Mouse (Mus musculus): Measurements from ENCODE around the gene Akt1s1. TPM values are rescaled to one million over a fixed set of nuclear protein-coding genes. Genes with fewer than 3 reads are reported as not detected.

Akt1s1 gene
- total and polyA plus RNA-seq, 2 experiments from 2014 or later, result 81.8 to 91.8 TPM

GRCm38 (mm10) chr7:44853596-44854355 lies 5.0 kb downstream of the Akt1s1 start:
- 25% methylated on average over 26 of the region's 26 CpGs for WGBS
- H3K4me3 ChIP-seq (ENCODE audit: low read depth, low read length), result peak overlapping the region; percentile 63
- TF ChIP-seq EP300 (IDR thresholded peaks at IDR 0.05; ENCODE audit: low read depth) (no peak), CTCF (IDR thresholded peaks at IDR 0.05; ENCODE audit: low read depth) (no peak)
- H3K4me1 ChIP-seq (ENCODE audit: control insufficient read depth, insufficient read depth), result peaks cover 30% of the 10 kb centered on the region
- DNase-seq (ENCODE audit: low spot score), result no peak
- H3K36me3 ChIP-seq (replicated peaks; ENCODE audit: control insufficient read depth, insufficient read depth, low read length), result 0 out of 2 replicates have a peak, but pooled peaks cover 4% of the 10 kb centered on the region
- no peak for ATAC-seq (ENCODE audit: insufficient read depth, low read depth)
- H3K9me3 ChIP-seq (replicated peaks; ENCODE audit: control insufficient read depth, low read length), result no peaks in the 10 kb centered on the region
- peak overlapping the region; percentile 83 for H3K4me2 ChIP-seq (ENCODE audit: low read depth, low read length)
- H3K27me3 ChIP-seq (ENCODE audit: control insufficient read depth, insufficient read depth, low read length), result no peaks in the 10 kb centered on the region
- peak overlapping the region; percentile 79 for H3K9ac ChIP-seq (replicated peaks; ENCODE audit: low read depth, low read length)
- peak overlapping the region; percentile 97 for H3K27ac ChIP-seq (ENCODE audit: low read depth)

DNA sequence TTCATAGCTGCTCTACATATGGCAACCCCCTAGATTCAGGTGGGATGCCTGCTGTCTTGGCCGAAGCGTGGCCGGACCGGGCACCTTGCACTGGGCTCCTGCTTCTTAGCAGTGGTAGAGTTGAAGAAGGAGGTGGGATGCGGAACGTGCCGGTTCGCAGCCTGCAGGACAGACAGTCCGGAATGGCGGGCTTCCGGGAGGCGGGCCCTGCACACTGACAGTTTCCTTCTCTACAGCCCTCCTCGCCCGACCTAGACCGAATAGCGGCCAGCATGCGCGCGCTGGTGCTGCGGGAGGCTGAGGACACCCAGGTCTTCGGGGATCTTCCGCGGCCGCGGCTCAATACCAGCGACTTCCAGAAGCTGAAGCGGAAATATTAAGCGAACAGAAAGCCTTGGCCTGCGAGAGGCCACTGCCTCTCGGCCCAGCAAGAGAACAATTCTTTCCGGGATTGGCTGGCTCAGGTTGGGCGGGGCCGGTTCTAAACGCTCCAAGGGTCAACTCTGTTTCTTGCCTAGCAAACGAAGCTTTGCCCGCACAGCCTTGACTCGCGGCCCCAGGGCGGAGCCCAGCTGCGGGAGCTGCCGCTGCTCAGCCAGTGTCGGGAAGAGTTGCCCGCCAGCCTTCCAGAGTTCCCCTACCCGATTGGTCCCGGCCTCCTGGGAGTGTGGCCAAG lies 5.7 kb downstream of the Akt1s1 start:
- H3K36me3 ChIP-seq (replicated peaks; ENCODE audit: control insufficient read depth, insufficient read depth, low read length), result 0 out of 2 replicates have a peak, but pooled peaks cover 4% of the 10 kb centered on the region
- peak overlapping the region; percentile 83 for H3K4me2 ChIP-seq (ENCODE audit: low read depth, low read length)
- H3K9ac ChIP-seq (replicated peaks; ENCODE audit: low read depth, low read length), result peak overlapping the region; percentile 79
- H3K4me1 ChIP-seq (ENCODE audit: control insufficient read depth, insufficient read depth), result peaks cover 30% of the 10 kb centered on the region
- no peaks in the 10 kb centered on the region for H3K27me3 ChIP-seq (ENCODE audit: control insufficient read depth, insufficient read depth, low read length)
- ATAC-seq (ENCODE audit: insufficient read depth, low read depth) (peak; percentile 57), DNase-seq (ENCODE audit: low spot score) (peak; percentile 79)
- WGBS, result 2% methylated on average over 43 of the region's 45 CpGs
- TF ChIP-seq CTCF (IDR thresholded peaks at IDR 0.05; ENCODE audit: low read depth), result no peak
- peak; percentile 59; the same call in 1 of the 2 replicates for TF ChIP-seq EP300 (IDR thresholded peaks at IDR 0.05; ENCODE audit: low read depth)
- H3K4me3 ChIP-seq (ENCODE audit: low read depth, low read length), result peak overlapping the region; percentile 63
- H3K27ac ChIP-seq (ENCODE audit: low read depth), result peak overlapping the region; percentile 97
- H3K9me3 ChIP-seq (replicated peaks; ENCODE audit: control insufficient read depth, low read length), result no peaks in the 10 kb centered on the region

DNA sequence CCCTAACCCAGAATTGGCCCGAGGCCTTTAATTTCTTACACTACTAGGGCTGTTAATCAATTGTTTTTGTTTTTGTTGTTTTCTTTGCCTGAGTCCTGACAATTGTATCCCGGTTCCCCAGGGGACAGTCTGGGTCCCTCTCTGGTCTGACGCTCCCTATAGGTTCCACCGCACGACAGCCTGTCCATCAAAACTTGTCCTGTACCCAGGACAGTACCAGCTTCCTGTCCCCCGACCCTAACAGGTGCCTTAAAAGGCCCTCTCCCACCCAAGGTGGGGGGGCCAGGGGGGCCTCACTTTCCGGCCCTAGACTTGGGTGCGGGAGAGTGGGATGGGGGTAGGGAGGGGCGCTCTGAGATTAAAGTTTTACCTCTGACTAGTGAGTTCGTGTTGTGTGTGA lies 6.2 kb downstream of the Akt1s1 start:
- Histone ChIP-seq H3K36me3 (replicated peaks; ENCODE audit: control insufficient read depth, insufficient read depth, low read length) (0 out of 2 replicates have a peak, but pooled peaks cover 4% of the 10 kb centered on the region), H3K4me1 (ENCODE audit: control insufficient read depth, insufficient read depth) (peaks cover 30% of the 10 kb centered on the region), H3K27me3 (ENCODE audit: control insufficient read depth, insufficient read depth, low read length) (no peaks in the 10 kb centered on the region), H3K4me3 (ENCODE audit: low read depth, low read length) (peak overlapping the region; percentile 63), H3K9ac (replicated peaks; ENCODE audit: low read depth, low read length) (peak overlapping the region; percentile 79), H3K9me3 (replicated peaks; ENCODE audit: control insufficient read depth, low read length) (no peaks in the 10 kb centered on the region), H3K27ac (ENCODE audit: low read depth) (peak overlapping the region; percentile 97), H3K4me2 (ENCODE audit: low read depth, low read length) (peak overlapping the region; percentile 83)
- TF ChIP-seq CTCF (IDR thresholded peaks at IDR 0.05; ENCODE audit: low read depth) (no peak), EP300 (IDR thresholded peaks at IDR 0.05; ENCODE audit: low read depth) (no peak)
- no peak for DNase-seq (ENCODE audit: low spot score)
- 35% methylated on average over 10 of the region's 10 CpGs for WGBS
- no peak for ATAC-seq (ENCODE audit: insufficient read depth, low read depth)

DNA sequence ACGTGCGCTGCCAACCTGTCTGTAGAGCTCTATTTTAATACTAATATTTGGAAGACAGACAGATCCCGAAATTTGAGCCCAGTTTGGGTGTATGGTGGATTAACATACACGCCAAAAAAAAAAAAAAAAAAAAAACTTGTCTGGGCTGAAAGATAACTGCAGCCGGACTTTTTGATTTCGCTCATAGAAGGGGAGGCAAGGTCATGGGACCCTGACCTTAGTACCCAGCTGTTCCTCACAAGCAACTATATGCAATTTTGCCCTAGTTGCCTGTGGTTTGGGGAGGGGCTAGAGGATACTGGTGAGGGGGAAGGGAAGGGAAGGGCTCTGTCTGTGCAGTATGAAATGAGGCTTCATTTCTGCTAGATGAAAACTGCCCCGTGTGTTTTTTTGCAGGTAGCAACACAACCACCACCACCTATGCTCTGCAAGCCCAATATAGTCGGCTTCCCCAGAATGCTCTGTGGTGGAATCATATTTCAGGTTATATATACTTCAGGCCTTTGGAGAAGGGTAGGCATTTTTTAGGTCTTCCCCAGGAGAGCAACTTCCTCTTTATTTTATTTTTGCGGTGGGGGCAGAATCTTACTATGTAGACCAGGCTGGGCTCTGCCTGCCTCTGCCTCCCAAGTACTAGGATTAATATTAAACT lies 7.6 kb downstream of the Akt1s1 start:
- no peaks in the 10 kb centered on the region for H3K9me3 ChIP-seq (replicated peaks; ENCODE audit: control insufficient read depth, low read length)
- 0 out of 2 replicates have a peak, but pooled peaks cover 5% of the 10 kb centered on the region for H3K36me3 ChIP-seq (replicated peaks; ENCODE audit: control insufficient read depth, insufficient read depth, low read length)
- H3K27me3 ChIP-seq (ENCODE audit: control insufficient read depth, insufficient read depth, low read length), result no peaks in the 10 kb centered on the region
- DNase-seq (ENCODE audit: low spot score) (no peak), ATAC-seq (ENCODE audit: insufficient read depth, low read depth) (no peak)
- 60% methylated on average over 9 of the region's 9 CpGs for WGBS
- H3K9ac ChIP-seq (replicated peaks; ENCODE audit: low read depth, low read length), result peak overlapping the region; percentile 74; the same call in 1 of the 2 replicates
- H3K4me2 ChIP-seq (ENCODE audit: low read depth, low read length), result peak overlapping the region; percentile 95
- peak overlapping the region; percentile 84 for H3K27ac ChIP-seq (ENCODE audit: low read depth)
- H3K4me3 ChIP-seq (ENCODE audit: low read depth, low read length), result peak overlapping the region; percentile 84
- H3K4me1 ChIP-seq (ENCODE audit: control insufficient read depth, insufficient read depth), result peaks cover 24% of the 10 kb centered on the region
- no peak for TF ChIP-seq EP300 (IDR thresholded peaks at IDR 0.05; ENCODE audit: low read depth)

DNA sequence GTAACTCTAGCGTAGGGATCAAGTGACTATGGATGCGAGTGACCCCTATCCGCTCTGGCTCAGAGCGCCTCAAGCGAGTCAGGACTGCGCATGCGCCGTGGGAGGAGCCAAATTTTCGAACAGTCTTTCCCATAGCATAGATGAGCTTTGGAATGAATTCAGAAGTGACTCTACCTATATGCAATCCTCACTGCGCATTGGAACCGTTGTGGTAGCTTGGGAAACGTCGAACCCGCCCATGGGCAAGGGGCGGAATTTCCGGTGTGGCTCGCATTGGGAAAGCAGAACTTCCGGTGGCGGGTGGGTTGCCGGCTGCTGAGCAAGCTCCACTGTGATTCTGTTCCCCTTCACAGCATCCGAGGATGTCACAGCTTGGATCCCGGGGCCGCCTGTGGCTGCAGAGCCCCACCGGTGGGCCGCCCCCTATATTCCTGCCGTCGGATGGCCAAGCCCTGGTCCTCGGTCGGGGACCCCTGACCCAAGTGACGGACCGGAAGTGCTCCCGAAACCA lies 8.3 kb downstream of the Akt1s1 start, which contains the start of gene Pnkp:
Gene Pnkp, plus strand, starts transcription at position 98 of the 511 bp plus-strand sequence.
- H3K4me3 ChIP-seq (ENCODE audit: low read depth, low read length), result peak within 1 kb of the TSS; percentile 84
- DNase-seq (ENCODE audit: low spot score) (peak; percentile 84), ATAC-seq (ENCODE audit: insufficient read depth, low read depth) (peak; percentile 24)
- 0 out of 2 replicates have a peak, but pooled peaks cover 12% of the 10 kb centered on the region for H3K36me3 ChIP-seq (replicated peaks; ENCODE audit: control insufficient read depth, insufficient read depth, low read length)
- peak within 1 kb of the TSS; percentile 74 for H3K9ac ChIP-seq (replicated peaks; ENCODE audit: low read depth, low read length)
- no peak for TF ChIP-seq CTCF (IDR thresholded peaks at IDR 0.05; ENCODE audit: low read depth)
- TF ChIP-seq EP300 (IDR thresholded peaks at IDR 0.05; ENCODE audit: low read depth), result no peak
- peak within 1 kb of the TSS; percentile 84 for H3K27ac ChIP-seq (ENCODE audit: low read depth)
- no peaks in the 10 kb centered on the region for H3K27me3 ChIP-seq (ENCODE audit: control insufficient read depth, insufficient read depth, low read length)
- under 1% methylated on average over 32 of the region's 32 CpGs for WGBS
- peaks cover 24% of the 10 kb centered on the region for H3K4me1 ChIP-seq (ENCODE audit: control insufficient read depth, insufficient read depth)
- peak within 1 kb of the TSS; percentile 95 for H3K4me2 ChIP-seq (ENCODE audit: low read depth, low read length)
- H3K9me3 ChIP-seq (replicated peaks; ENCODE audit: control insufficient read depth, low read length), result no peaks in the 10 kb centered on the region

Data from heart, postnatal 0 days (tissue).